Mouse (Mus musculus): ENCODE results near the gene Traf3.

- TF ChIP-seq CTCF (IDR thresholded peaks at IDR 0.05; ENCODE audit: low read depth) (no peak), EP300 (optimal IDR thresholded peaks at IDR 0.05) (no peak)
These were observed 45.1 kb upstream of the Traf3 start for GRCm38 (mm10) chr12:111120976-111121645.

Data from stomach, postnatal 0 days (tissue).